Mouse (Mus musculus): ENCODE data around the gene Gprc5d. TPM values are rescaled to one million over a fixed set of nuclear protein-coding genes. Genes with fewer than 3 reads are reported as not detected.
A peak's percentile ranks its signal among the peaks of the same experiment; 100 is the strongest.

Gene Gprc5d
- polyA plus RNA-seq, 1 experiment from 2014 or later, result not detected

DNA sequence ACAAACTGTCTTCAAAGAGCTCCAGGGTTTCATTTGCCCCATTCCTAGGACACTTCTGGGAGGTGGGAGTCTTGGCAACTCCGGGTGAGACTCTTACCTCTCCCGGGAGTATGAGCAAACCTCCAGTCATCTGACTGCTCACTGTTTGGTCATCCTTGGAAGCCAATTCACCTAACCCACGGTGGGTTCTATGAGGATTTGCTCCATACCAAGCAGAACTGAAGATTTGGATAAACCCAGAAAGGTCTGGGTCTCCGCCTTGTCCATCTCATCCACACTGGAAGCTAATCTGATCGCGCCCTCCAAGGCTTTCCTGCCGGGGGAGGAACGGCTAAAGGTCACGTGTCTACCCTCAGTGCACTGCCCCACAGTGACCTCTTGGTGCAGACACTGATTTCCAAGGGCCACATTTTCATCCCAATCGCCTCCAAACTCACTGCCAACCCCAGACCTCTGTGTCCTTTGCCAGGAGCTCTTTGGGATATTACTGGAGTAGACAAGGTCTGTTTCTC lies 34.0 kb downstream of the Gprc5d start:
- Histone ChIP-seq H3K9ac (replicated peaks; ENCODE audit: low read length) (no peak overlapping the region), H3K9me3 (replicated peaks; ENCODE audit: control insufficient read depth, low read length) (no peaks in the 10 kb centered on the region), H3K27ac (replicated peaks; ENCODE audit: low read depth, low read length) (no peak overlapping the region), H3K36me3 (replicated peaks; ENCODE audit: control insufficient read depth, insufficient read depth, low read depth, low read length) (no peaks in the 10 kb centered on the region), H3K4me2 (ENCODE audit: low read depth, low read length) (no peak overlapping the region), H3K4me3 (ENCODE audit: low read depth, low read length) (no peak overlapping the region), H3K27me3 (ENCODE audit: control insufficient read depth, insufficient read depth, low read length) (no peaks in the 10 kb centered on the region), H3K4me1 (ENCODE audit: control insufficient read depth, insufficient read depth, low read length) (no peaks in the 10 kb centered on the region)
- ATAC-seq (replicated peaks; ENCODE audit: insufficient number of reproducible peaks, low FRiP score, low TSS enrichment, low read depth) (no peak), DNase-seq (ENCODE audit: low spot score) (no peak)
- 69% methylated on average over 10 of the region's 10 CpGs for WGBS

GRCm38 (mm10) chr6:135078420-135078819 lies 39.7 kb downstream of the Gprc5d start:
- ATAC-seq (replicated peaks; ENCODE audit: insufficient number of reproducible peaks, low FRiP score, low TSS enrichment, low read depth), result no peak
- Histone ChIP-seq H3K4me1 (ENCODE audit: control insufficient read depth, insufficient read depth, low read length) (no peaks in the 10 kb centered on the region), H3K27ac (replicated peaks; ENCODE audit: low read depth, low read length) (no peak overlapping the region), H3K4me2 (ENCODE audit: low read depth, low read length) (no peak overlapping the region), H3K27me3 (ENCODE audit: control insufficient read depth, insufficient read depth, low read length) (no peaks in the 10 kb centered on the region), H3K4me3 (ENCODE audit: low read depth, low read length) (no peak overlapping the region), H3K9ac (replicated peaks; ENCODE audit: low read length) (no peak overlapping the region), H3K36me3 (replicated peaks; ENCODE audit: control insufficient read depth, insufficient read depth, low read depth, low read length) (no peaks in the 10 kb centered on the region), H3K9me3 (replicated peaks; ENCODE audit: control insufficient read depth, low read length) (no peaks in the 10 kb centered on the region)
- 36% methylated on average over 12 of the region's 12 CpGs for WGBS
- no peak for DNase-seq (ENCODE audit: low spot score)

- Histone ChIP-seq H3K27me3 (ENCODE audit: control insufficient read depth, insufficient read depth, low read length) (no peaks in the 10 kb centered on the region), H3K4me2 (ENCODE audit: low read depth, low read length) (no peak overlapping the region), H3K36me3 (replicated peaks; ENCODE audit: control insufficient read depth, insufficient read depth, low read depth, low read length) (no peaks in the 10 kb centered on the region), H3K27ac (replicated peaks; ENCODE audit: low read depth, low read length) (no peak overlapping the region), H3K4me3 (ENCODE audit: low read depth, low read length) (no peak overlapping the region), H3K9me3 (replicated peaks; ENCODE audit: control insufficient read depth, low read length) (no peaks in the 10 kb centered on the region), H3K9ac (replicated peaks; ENCODE audit: low read length) (no peak overlapping the region), H3K4me1 (ENCODE audit: control insufficient read depth, insufficient read depth, low read length) (no peaks in the 10 kb centered on the region)
- WGBS, result 52% methylated on average over 3 of the region's 3 CpGs
- ATAC-seq (replicated peaks; ENCODE audit: insufficient number of reproducible peaks, low FRiP score, low TSS enrichment, low read depth), result no peak
- no peak for DNase-seq (ENCODE audit: low spot score)
These were observed 41.9 kb downstream of the Gprc5d start for GRCm38 (mm10) chr6:135076202-135076601.

GRCm38 (mm10) chr6:135074405-135074947 lies 43.6 kb downstream of the Gprc5d start:
- Histone ChIP-seq H3K9me3 (replicated peaks; ENCODE audit: control insufficient read depth, low read length) (no peaks in the 10 kb centered on the region), H3K4me2 (ENCODE audit: low read depth, low read length) (no peak overlapping the region), H3K27ac (replicated peaks; ENCODE audit: low read depth, low read length) (no peak overlapping the region), H3K9ac (replicated peaks; ENCODE audit: low read length) (no peak overlapping the region), H3K36me3 (replicated peaks; ENCODE audit: control insufficient read depth, insufficient read depth, low read depth, low read length) (no peaks in the 10 kb centered on the region), H3K4me1 (ENCODE audit: control insufficient read depth, insufficient read depth, low read length) (no peaks in the 10 kb centered on the region), H3K27me3 (ENCODE audit: control insufficient read depth, insufficient read depth, low read length) (no peaks in the 10 kb centered on the region), H3K4me3 (ENCODE audit: low read depth, low read length) (no peak overlapping the region)
- WGBS, result 80% methylated on average over 6 of the region's 6 CpGs
- no peak for DNase-seq (ENCODE audit: low spot score)
- no peak for ATAC-seq (replicated peaks; ENCODE audit: insufficient number of reproducible peaks, low FRiP score, low TSS enrichment, low read depth)

DNA sequence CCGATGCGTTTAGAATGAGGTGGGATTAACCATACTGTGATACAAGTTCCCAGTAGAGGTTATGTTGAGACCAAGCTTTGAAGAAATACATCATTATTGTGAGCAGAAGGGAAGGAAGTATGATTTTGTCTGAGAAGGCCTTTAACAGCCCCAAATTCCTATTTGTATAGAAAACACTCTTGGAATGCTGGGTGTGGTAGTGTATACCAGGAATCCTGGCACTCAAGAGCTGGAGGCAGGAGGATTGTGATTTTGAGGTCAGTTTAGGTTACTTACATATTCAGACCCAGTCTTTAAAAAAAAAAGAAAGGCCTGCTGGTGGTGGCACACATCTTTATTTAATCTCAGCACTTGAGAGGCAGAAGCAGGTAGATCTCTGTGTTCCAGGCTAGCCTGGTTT lies 47.7 kb downstream of the Gprc5d start:
- DNase-seq (ENCODE audit: low spot score) (no peak), ATAC-seq (replicated peaks; ENCODE audit: insufficient number of reproducible peaks, low FRiP score, low TSS enrichment, low read depth) (no peak)
- no peak overlapping the region for H3K9ac ChIP-seq (replicated peaks; ENCODE audit: low read length)
- no peak overlapping the region for H3K4me3 ChIP-seq (ENCODE audit: low read depth, low read length)
- no peaks in the 10 kb centered on the region for H3K9me3 ChIP-seq (replicated peaks; ENCODE audit: control insufficient read depth, low read length)
- 93% methylated on average over 2 of the region's 2 CpGs for WGBS
- 0 out of 2 replicates have a peak, but pooled peaks cover under 1% of the 10 kb centered on the region for H3K27me3 ChIP-seq (ENCODE audit: control insufficient read depth, insufficient read depth, low read length)
- H3K27ac ChIP-seq (replicated peaks; ENCODE audit: low read depth, low read length), result no peak overlapping the region
- H3K4me1 ChIP-seq (ENCODE audit: control insufficient read depth, insufficient read depth, low read length), result no peaks in the 10 kb centered on the region
- H3K4me2 ChIP-seq (ENCODE audit: low read depth, low read length), result no peak overlapping the region
- H3K36me3 ChIP-seq (replicated peaks; ENCODE audit: control insufficient read depth, insufficient read depth, low read depth, low read length), result no peaks in the 10 kb centered on the region

GRCm38 (mm10) chr6:135069856-135070255 lies 48.2 kb downstream of the Gprc5d start:
- 0 out of 2 replicates have a peak, but pooled peaks cover 5% of the 10 kb centered on the region for H3K27me3 ChIP-seq (ENCODE audit: control insufficient read depth, insufficient read depth, low read length)
- no peak for ATAC-seq (replicated peaks; ENCODE audit: insufficient number of reproducible peaks, low FRiP score, low TSS enrichment, low read depth)
- no peak for DNase-seq (ENCODE audit: low spot score)
- H3K4me2 ChIP-seq (ENCODE audit: low read depth, low read length), result no peak overlapping the region
- no peaks in the 10 kb centered on the region for H3K9me3 ChIP-seq (replicated peaks; ENCODE audit: control insufficient read depth, low read length)
- H3K4me1 ChIP-seq (ENCODE audit: control insufficient read depth, insufficient read depth, low read length), result peaks cover 3% of the 10 kb centered on the region; the same call in 1 of the 2 replicates
- H3K36me3 ChIP-seq (replicated peaks; ENCODE audit: control insufficient read depth, insufficient read depth, low read depth, low read length), result no peaks in the 10 kb centered on the region
- H3K9ac ChIP-seq (replicated peaks; ENCODE audit: low read length), result no peak overlapping the region
- no peak overlapping the region for H3K4me3 ChIP-seq (ENCODE audit: low read depth, low read length)
- 74% methylated on average over 6 of the region's 6 CpGs for WGBS
- no peak overlapping the region for H3K27ac ChIP-seq (replicated peaks; ENCODE audit: low read depth, low read length)

GRCm38 (mm10) chr6:135068221-135068620 lies 49.9 kb downstream of the Gprc5d start:
- no peak overlapping the region for H3K27ac ChIP-seq (replicated peaks; ENCODE audit: low read depth, low read length)
- no peak overlapping the region for H3K4me2 ChIP-seq (ENCODE audit: low read depth, low read length)
- no peak overlapping the region for H3K4me3 ChIP-seq (ENCODE audit: low read depth, low read length)
- DNase-seq (ENCODE audit: low spot score) (no peak), ATAC-seq (replicated peaks; ENCODE audit: insufficient number of reproducible peaks, low FRiP score, low TSS enrichment, low read depth) (no peak)
- no peak overlapping the region for H3K9ac ChIP-seq (replicated peaks; ENCODE audit: low read length)
- 0 out of 2 replicates have a peak, but pooled peaks cover 5% of the 10 kb centered on the region for H3K27me3 ChIP-seq (ENCODE audit: control insufficient read depth, insufficient read depth, low read length)
- peaks cover 3% of the 10 kb centered on the region; the same call in 1 of the 2 replicates for H3K4me1 ChIP-seq (ENCODE audit: control insufficient read depth, insufficient read depth, low read length)
- 74% methylated on average over 5 of the region's 5 CpGs for WGBS
- no peaks in the 10 kb centered on the region for H3K36me3 ChIP-seq (replicated peaks; ENCODE audit: control insufficient read depth, insufficient read depth, low read depth, low read length)
- H3K9me3 ChIP-seq (replicated peaks; ENCODE audit: control insufficient read depth, low read length), result no peaks in the 10 kb centered on the region

DNA sequence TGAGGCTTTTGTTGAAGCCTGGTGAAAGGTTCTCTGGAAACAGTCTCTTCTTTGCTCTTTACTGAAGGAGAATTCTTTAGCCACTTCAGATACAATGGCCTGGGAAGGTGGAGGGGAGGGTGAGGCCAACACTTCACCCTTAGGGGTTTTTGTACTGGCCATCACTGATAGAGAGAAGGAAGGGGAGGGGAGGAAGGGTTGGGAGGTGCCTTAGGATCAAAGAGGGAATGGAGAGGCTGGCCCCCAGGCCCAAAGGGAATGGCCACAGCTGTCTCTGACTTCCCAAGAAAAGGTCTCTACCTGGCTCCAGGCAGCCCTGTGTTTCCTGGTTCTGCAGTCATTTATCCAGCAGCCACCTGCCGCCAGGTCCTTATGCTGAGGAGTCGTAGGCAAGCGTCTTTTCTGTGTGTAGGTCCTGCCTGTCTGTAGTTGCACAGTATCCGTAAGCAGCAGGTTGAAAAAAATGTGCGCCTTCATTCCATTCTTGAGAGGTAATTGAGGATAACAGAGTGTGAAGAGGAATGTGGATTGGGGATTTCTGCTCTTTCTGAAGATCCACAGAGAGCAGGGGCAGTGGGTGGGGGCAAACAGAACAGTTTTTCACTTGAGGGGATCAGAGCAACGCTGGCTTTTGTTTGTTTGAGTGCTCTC lies 51.2 kb downstream of the Gprc5d start:
- no peak for ATAC-seq (replicated peaks; ENCODE audit: insufficient number of reproducible peaks, low FRiP score, low TSS enrichment, low read depth)
- peak; percentile 34 for DNase-seq (ENCODE audit: low spot score)
- Histone ChIP-seq H3K36me3 (replicated peaks; ENCODE audit: control insufficient read depth, insufficient read depth, low read depth, low read length) (no peaks in the 10 kb centered on the region), H3K9me3 (replicated peaks; ENCODE audit: control insufficient read depth, low read length) (no peaks in the 10 kb centered on the region), H3K4me2 (ENCODE audit: low read depth, low read length) (no peak overlapping the region), H3K4me1 (ENCODE audit: control insufficient read depth, insufficient read depth, low read length) (peaks cover 3% of the 10 kb centered on the region; the same call in 1 of the 2 replicates), H3K9ac (replicated peaks; ENCODE audit: low read length) (no peak overlapping the region; the same call in 1 of the 2 replicates), H3K27ac (replicated peaks; ENCODE audit: low read depth, low read length) (no peak overlapping the region), H3K27me3 (ENCODE audit: control insufficient read depth, insufficient read depth, low read length) (0 out of 2 replicates have a peak, but pooled peaks cover 5% of the 10 kb centered on the region), H3K4me3 (ENCODE audit: low read depth, low read length) (no peak overlapping the region)
- 25% methylated on average over 6 of the region's 6 CpGs for WGBS

All from embryonic facial prominence, embryonic 11.5 days (tissue).